Mouse (Mus musculus) embryo, embryonic 10.5 days (tissue): ENCODE data around the gene Sema3a.

Experiments used
- DNase-seq: peaks from one replicate; pipeline ENCODE4 v3.0.0-alpha.2; 2015; ENCODE audit warnings: low spot score

Sema3a gene

GRCm38 (mm10) chr5:13125241-13125692 lies at the start of gene Sema3a:
Gene Sema3a (plus strand): TSS chr5:13125414.
- peak; percentile 78 for DNase-seq

GRCm38 (mm10) chr5:13084777-13085439 lies 40.3 kb upstream of the Sema3a start:
- DNase-seq: no peak

- DNase-seq: no peak
These were observed 34.8 kb upstream of the Sema3a start for GRCm38 (mm10) chr5:13090431-13090830.

GRCm38 (mm10) chr5:13109522-13109921 lies 15.7 kb upstream of the Sema3a start:
- no peak for DNase-seq

GRCm38 (mm10) chr5:13117236-13117635 lies 8.0 kb upstream of the Sema3a start:
- DNase-seq: no peak

- no peak for DNase-seq
These were observed 543 bp downstream of the Sema3a start for GRCm38 (mm10) chr5:13125757-13126156.

- peak; percentile 62 for DNase-seq
These were observed 982 bp downstream of the Sema3a start for GRCm38 (mm10) chr5:13126196-13126595.

- DNase-seq: peak; percentile 65
These were observed 1.9 kb downstream of the Sema3a start for GRCm38 (mm10) chr5:13127121-13127520.

GRCm38 (mm10) chr5:13144733-13145457 lies 19.7 kb downstream of the Sema3a start:
- DNase-seq: peak; percentile 22

- DNase-seq: no peak
These were observed 24.7 kb downstream of the Sema3a start for GRCm38 (mm10) chr5:13149909-13150308.

- DNase-seq: no peak
These were observed 25.8 kb downstream of the Sema3a start for GRCm38 (mm10) chr5:13151002-13151401.

GRCm38 (mm10) chr5:13157761-13158612 lies 32.8 kb downstream of the Sema3a start:
- DNase-seq: no peak

- DNase-seq: no peak
These were observed 57.0 kb downstream of the Sema3a start for GRCm38 (mm10) chr5:13182186-13182585.

- DNase-seq: peak; percentile 74
These were observed 72.7 kb downstream of the Sema3a start for GRCm38 (mm10) chr5:13197886-13198285.

GRCm38 (mm10) chr5:13199709-13200108 lies 74.5 kb downstream of the Sema3a start:
- DNase-seq: no peak

- no peak for DNase-seq
These were observed 130.1 kb downstream of the Sema3a start for GRCm38 (mm10) chr5:13255353-13255752.

GRCm38 (mm10) chr5:13256321-13256720 lies 131.1 kb downstream of the Sema3a start:
- DNase-seq: no peak

- DNase-seq: no peak
These were observed 137.9 kb downstream of the Sema3a start for GRCm38 (mm10) chr5:13263087-13263486.

GRCm38 (mm10) chr5:13263539-13263938 lies 138.3 kb downstream of the Sema3a start:
- DNase-seq: no peak

GRCm38 (mm10) chr5:13312667-13313066 lies 187.5 kb downstream of the Sema3a start:
- DNase-seq: peak; percentile 44

GRCm38 (mm10) chr5:13313977-13314376 lies 188.8 kb downstream of the Sema3a start:
- DNase-seq: peak; percentile 34

GRCm38 (mm10) chr5:13318728-13319429 lies 193.7 kb downstream of the Sema3a start:
- DNase-seq: no peak
